Mouse (Mus musculus): ENCODE results near the gene Tmem259. TPM values are rescaled to one million over a fixed set of nuclear protein-coding genes. Genes with fewer than 3 reads are reported as not detected.

The Tmem259 gene
- total RNA-seq, 4 experiments from 2014 or later, result 67.9 to 81.4 (median 74.4) TPM

DNA sequence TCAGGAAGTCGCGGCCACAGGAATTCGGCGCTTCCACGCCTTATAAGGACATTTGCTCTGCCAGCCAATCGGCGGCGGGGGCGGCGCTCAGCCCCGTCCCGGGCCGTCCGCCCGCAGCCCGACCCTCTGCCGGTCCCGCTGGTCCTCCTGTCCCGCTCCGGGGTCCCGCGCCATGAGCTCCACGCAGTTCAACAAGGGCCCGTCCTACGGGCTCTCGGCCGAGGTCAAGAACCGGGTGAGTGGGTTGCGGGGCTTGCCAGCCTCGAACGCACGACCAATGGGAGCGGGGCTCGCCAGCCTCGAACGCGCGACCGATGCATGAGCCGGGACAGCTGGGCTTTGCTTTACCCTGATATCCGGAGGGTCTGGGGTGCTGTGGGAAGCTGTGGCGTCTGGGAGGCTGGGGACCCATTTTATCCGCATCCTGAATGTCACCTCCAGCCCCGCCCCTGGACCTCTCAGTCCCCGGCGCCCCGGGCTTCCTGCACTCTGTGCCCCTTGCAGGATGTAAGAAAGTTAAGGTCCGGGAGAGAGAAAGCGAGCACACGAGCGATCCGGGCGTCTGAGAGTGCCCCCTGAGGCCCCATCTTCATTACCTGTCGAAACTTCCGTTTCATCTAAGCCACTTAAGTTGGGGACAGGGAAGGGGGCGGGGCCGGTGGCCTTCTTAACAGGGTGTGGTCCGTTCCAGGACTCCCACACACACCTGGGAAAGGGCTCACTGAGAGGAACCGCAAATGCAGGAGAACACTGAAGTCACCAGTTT is 4.6 kb upstream of the Tmem259 start, which contains the start of gene Cnn2:
TSS of gene Cnn2 (plus strand) at position 79 of the 766 bp plus-strand sequence.
- no peak for DNase-seq (ENCODE audit: low spot score in 2 of 2)

GRCm38 (mm10) chr10:79987771-79988505 is 3.8 kb upstream of the Tmem259 start:
- DNase-seq (ENCODE audit: low spot score in 2 of 2), result no peak

DNA sequence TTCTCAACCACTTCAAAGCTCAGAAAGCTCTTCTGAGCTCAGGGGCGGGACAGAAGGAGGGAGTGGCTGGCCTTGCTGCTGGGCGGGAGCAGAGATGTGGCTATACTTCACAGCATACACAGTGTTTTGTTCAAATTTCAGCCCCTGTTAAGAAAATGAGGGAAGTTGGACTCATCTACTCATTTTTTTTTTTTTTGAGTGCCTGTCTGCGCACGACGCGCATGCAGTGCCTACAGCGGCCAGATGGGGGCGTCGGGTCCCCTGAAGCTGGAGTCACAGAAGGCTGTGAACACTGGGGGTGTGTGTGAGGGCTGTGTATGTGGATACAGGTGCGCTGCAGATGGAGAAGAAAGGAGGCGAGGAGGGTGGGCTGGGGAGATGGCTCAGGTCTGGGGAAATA is 2.8 kb upstream of the Tmem259 start:
- DNase-seq (ENCODE audit: low spot score in 2 of 2), result peak; percentile 83 to 85

DNA sequence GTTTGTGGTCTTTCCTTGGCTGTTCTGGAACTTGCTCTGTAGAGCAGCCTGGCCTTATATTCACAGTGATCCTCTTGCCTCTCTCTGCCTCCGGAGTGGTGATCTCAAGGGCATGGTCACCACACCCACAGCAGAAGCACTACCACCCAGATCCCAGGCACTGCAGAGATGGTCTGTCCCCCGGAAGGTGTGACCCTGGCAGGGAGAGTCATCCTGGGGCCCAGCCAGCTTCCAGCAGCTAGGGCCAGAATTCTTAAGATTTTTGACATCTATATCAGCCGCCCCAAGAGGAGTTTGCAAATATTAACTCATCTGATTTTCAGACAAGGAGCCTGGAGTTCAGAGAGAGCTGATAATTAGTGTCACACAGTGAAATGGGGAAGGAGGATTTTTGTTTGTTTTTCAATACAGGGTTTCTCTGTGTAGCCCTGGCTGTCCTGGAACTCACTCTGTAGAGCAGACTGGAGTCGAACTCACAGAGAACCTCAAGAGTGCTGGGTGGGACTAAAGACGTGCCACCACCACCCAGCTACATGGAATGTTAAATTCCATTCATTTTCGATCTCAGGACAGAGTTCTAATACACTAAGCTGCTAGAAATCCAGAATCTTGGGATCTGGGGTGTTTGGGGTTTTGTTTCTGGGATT is 2.2 kb upstream of the Tmem259 start:
- DNase-seq (ENCODE audit: low spot score in 2 of 2), result no peak

DNA sequence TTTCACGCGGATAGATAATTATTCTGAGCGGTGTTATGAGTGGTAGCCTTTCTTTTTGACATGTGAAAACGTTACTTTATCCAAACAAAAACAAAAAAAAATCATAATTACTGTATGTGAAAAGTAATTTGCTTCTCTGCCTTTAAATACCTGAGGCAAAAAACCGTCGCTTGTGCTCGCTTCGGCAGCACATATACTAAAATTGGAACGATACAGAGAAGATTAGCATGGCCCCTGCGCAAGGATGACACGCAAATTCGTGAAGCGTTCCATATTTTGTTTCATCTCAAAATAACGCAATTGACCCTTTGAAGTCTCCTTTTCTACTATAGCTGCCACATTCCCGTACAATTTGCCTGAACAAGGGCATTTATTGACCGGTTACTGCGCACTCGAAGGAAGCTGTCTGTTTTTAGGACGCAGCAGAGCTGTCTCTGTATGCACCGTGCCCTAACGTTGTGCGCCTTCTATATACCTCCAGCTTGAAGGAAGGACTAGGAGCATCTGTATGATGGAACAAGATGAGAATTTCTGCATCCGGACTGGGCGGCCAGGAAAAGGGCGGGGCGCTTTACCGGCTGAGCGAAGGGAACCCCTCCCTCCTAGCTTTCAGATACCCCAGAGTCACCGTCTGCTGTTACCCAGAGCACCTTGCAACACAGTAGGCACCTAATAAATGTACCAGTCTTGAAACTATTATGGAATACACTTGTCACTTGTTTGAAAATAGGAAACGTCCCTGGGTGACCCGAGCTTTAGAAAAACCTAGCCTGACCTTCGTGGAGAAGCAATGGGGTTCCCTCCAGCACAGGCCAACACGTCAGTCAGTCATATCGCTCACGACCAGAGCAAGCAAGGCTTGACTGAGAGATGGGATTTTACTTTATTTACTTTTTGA is 1.5 kb upstream of the Tmem259 start:
- peak in 1 of 2 experiments; percentile 61 for DNase-seq (ENCODE audit: low spot score in 2 of 2)

DNA sequence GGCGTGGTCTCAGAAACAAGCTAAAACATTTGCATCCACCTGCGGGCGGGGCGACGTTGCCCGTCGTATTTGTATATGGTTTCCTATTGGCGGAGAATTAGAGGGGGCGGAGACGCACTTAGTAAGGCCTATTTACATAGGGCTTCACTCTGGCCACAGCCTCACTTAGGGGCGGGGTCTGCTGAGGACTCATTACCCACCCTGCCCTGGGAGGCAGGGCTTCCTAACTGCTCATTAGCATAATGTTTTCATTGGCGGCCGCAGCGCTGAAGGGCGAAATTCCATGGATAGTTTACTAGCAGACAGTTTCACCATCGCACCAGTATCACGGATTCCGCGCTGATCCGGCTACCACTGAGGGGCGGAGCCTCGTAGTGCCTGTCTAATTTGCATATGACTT is 741 bp upstream of the Tmem259 start:
- DNase-seq (ENCODE audit: low spot score in 2 of 2), result peak; percentile 96 to 99

GRCm38 (mm10) chr10:79983670-79984069 is 460 bp downstream of the Tmem259 start:
- peak; percentile 68 for DNase-seq (ENCODE audit: low spot score in 2 of 2)

GRCm38 (mm10) chr10:79983205-79983604 is 925 bp downstream of the Tmem259 start:
- no peak for DNase-seq (ENCODE audit: low spot score in 2 of 2)

DNA sequence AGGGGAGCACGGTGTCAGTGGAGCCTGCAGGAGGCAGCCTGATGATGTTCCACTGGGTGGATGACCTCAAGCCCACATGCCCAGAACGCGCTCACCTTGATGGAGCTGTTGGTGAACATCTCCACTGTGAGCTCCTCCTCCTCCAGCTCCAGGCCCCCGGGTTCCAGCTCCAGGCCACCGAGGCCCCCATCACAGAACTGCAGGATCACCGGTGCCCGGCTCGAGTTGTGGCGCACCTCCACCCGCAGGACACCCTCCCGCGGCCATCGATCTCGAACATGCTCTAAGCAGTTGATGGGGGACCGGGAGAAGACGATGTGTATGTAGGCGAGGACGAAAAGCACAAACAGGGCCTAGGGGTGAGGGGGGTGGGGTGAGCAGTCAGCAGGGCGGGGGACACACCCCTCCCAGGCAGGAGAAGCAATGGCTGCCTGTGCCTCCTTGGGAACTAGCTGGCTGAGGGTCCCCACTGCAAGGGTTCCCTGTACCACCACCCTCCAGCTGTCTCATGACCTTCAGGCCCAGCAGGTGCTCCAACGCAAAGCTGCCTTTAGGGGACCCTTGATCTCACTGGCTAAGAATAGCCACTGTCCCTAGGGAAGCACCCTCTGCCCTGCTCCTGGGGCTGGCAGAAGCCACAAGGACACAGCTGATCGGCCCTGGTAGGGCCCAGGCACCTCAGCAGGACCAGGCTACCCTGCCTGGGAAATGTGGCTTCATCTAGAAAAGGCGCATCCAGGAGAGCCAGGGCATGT is 4.6 kb downstream of the Tmem259 start:
- no peak for DNase-seq (ENCODE audit: low spot score in 2 of 2)

DNA sequence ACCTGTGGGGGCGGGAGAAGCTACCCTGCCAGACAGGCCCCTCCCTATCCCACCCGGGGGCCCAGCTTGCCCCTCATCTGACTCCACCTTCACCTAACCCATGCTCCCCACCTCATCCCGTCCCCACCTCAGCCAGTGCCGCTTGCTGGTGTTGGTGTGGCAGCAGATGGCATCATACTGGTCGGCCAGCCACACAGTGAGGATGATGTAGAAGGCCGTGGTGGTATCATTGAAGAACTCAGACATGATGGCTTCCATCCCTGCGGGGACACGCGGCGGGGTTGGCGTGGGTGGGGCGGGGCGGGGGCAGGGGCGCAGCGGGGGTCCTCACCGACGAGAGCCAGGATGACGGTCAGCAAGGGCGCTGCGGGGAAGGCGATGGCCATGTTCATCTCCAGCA is 6.1 kb downstream of the Tmem259 start:
- DNase-seq (ENCODE audit: low spot score in 2 of 2), result no peak

DNA sequence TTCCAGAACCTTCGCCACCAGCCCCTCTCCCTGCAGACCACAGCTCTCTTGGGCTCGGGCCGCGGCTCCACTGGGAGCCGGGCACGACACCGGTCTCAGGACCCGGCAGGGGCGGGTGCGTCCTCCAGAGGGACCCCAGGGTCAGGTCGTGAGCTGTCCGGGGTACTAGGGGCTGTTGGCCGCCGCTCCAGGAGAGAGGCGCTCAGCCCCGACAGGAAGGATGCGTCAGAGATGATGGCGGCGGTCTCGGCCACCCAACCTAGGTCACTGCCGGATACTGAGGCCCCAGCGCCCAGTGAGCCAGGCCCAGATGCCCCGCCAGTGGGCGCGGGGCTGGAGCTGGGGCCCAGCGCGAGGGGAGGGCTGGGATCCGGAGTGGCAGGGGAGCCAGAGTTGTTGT is 6.8 kb downstream of the Tmem259 start:
- no peak for DNase-seq (ENCODE audit: low spot score in 2 of 2)

DNA sequence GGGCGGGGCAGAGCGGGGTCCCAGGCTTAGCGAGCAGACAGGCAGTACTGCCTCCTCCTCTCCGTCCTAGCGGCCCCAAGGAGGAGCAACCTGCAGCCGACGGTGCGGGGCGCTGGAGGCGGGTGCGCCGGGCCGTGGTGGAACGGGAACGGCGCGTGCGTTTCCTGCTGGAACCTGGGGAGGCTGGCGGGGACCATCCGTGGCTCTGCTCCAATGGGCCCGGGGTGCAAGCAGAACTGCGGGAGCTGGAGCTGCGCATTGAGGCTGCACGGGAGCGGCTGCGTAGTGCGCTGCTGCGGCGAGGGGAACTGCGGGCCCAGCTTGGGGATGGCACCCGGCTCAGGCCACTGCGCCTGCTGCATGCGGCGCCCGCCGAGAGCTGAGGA is 7.4 kb downstream of the Tmem259 start:
- peak in 1 of 2 experiments; percentile 4 for DNase-seq (ENCODE audit: low spot score in 2 of 2)

DNA sequence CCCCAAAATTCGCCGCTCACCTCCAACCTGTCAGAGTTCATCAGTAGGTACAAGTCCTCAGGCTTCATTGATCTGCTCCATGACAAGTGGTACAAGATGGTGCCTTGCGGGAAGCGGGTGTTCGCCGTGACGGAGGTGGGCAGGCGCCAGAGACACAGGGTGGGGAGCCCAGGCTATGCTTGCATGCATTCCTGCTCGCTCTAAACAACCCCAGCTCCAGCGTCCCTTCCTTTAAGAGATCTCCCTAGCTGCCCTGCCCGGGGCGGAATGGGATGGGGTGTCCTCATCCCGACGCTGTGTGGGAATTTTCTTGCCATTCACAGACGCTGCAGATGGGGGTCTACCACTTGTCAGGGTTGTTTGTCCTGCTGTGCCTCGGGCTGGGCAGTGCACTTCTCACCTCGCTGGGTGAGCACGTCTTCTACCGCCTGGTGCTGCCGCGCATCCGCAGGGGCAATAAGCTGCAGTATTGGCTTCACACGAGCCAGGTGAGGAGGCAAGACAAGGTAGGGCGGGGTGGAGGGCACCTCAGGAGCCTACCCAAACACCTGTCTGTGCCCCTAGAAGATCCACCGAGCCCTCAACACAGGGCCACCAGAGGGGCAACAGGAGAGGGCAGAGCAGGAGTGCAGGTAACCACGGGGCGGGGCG is 7.9 kb downstream of the Tmem259 start:
- DNase-seq (ENCODE audit: low spot score in 2 of 2), result no peak

- no peak for DNase-seq (ENCODE audit: low spot score in 2 of 2)
Observed at GRCm38 (mm10) chr10:79974668-79975067, 9.5 kb downstream of the Tmem259 start.

DNA sequence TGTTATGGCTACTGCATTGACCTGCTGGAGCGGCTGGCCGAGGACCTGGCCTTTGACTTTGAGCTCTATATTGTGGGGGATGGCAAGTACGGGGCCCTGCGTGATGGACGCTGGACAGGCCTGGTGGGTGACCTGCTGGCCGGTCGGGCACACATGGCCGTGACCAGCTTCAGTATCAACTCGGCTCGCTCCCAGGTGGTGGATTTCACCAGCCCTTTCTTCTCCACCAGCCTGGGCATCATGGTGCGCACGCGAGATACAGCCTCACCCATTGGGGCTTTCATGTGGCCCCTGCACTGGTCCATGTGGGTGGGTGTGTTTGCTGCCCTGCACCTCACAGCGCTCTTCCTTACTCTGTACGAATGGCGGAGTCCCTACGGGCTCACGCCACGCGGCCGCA is 10.0 kb downstream of the Tmem259 start:
- no peak for DNase-seq (ENCODE audit: low spot score in 2 of 2)

- no peak for DNase-seq (ENCODE audit: low spot score in 2 of 2)
Observed at GRCm38 (mm10) chr10:79972831-79973230, 11.3 kb downstream of the Tmem259 start.

GRCm38 (mm10) chr10:79971183-79971497 is 13.0 kb downstream of the Tmem259 start:
- no peak for DNase-seq (ENCODE audit: low spot score in 2 of 2)

- no peak for DNase-seq (ENCODE audit: low spot score in 2 of 2)
Observed at GRCm38 (mm10) chr10:79970415-79971182, 13.5 kb downstream of the Tmem259 start, which contains the start of gene Grin3b. Gene Grin3b (plus strand): TSS chr10:79970715.

GRCm38 (mm10) chr10:79969124-79969568 is 15.0 kb downstream of the Tmem259 start:
- DNase-seq (ENCODE audit: low spot score in 2 of 2), result no peak
